Mouse (Mus musculus) CH12.LX (cell line): ENCODE measurements around the gene S100b. TPM values are rescaled to one million over a fixed set of nuclear protein-coding genes. Genes with fewer than 3 reads are reported as not detected.

Source experiments
- DNase-seq: peaks from one replicate; pipeline ENCODE4 v3.0.0-alpha.2; 2013; ENCODE audit errors: extremely low read depth
- H3K27ac ChIP-seq: 2 replicates; pipeline ENCODE4 v1.5.1; 2012; ENCODE audit warnings: low read depth, mild to moderate bottlenecking, control low read depth, moderate library complexity; ENCODE audit not compliant: insufficient read depth
- H3K27me3 ChIP-seq: replicated peaks from 2 replicates; pipeline ENCODE3; 2012; ENCODE audit warnings: inconsistent platforms
- H3K36me3 ChIP-seq, 2 experiments: replicated peaks in 1 of 2; 2 replicates each; pipeline versions ENCODE3 to v1.6.1; 2012; ENCODE audit warnings: inconsistent platforms in 1 of 2, low read length in 1 of 2, mild to moderate bottlenecking in 1 of 2, mixed read lengths in 1 of 2, moderate library complexity in 1 of 2; ENCODE audit not compliant: control insufficient read depth in 1 of 2, insufficient read depth in 1 of 2
- H3K4me1 ChIP-seq, 2 experiments: 2 replicates each; pipeline ENCODE4 v1.6.1; 2012; ENCODE audit warnings: inconsistent platforms in 1 of 2, moderate library complexity in 1 of 2; ENCODE audit not compliant: insufficient read depth in 2 of 2, control insufficient read depth in 1 of 2
- H3K4me2 ChIP-seq: 2 replicates; pipeline ENCODE4 v1.6.1; 2012; ENCODE audit warnings: low read depth, mild to moderate bottlenecking, control low read depth; ENCODE audit not compliant: poor library complexity, insufficient read depth, severe bottlenecking
- H3K4me3 ChIP-seq, 3 experiments: fragments of 150-350 bp in 1 of 3; sonication (generic) in 1 of 3; replicated peaks in 1 of 3; 2 replicates each; pipeline versions ENCODE3 to v1.5.1; 2011 to 2012; ENCODE audit warnings: low read depth in 2 of 3, low read length in 2 of 3, mild to moderate bottlenecking in 2 of 3, moderate library complexity in 2 of 3, control low read depth in 1 of 3, improper control_type of control experiment in 1 of 3, inconsistent platforms in 1 of 3, mixed read lengths in 1 of 3; ENCODE audit not compliant: poor library complexity in 1 of 3
- H3K79me2 ChIP-seq: replicated peaks from 2 replicates; pipeline ENCODE4 v1.6.1; 2012; ENCODE audit warnings: mild to moderate bottlenecking, moderate library complexity; ENCODE audit not compliant: control insufficient read depth, poor library complexity, insufficient read depth, severe bottlenecking; ENCODE audit errors: extremely low read depth
- H3K9ac ChIP-seq: 2 replicates; pipeline ENCODE4 v1.6.1; 2012; ENCODE audit warnings: low read depth, mild to moderate bottlenecking, control low read depth, moderate library complexity; ENCODE audit not compliant: insufficient read depth
- H3K9me3 ChIP-seq: replicated peaks from 2 replicates; pipeline ENCODE3; 2012; ENCODE audit warnings: low read length, inconsistent platforms, mixed read lengths
- CHD1 ChIP-seq: IDR thresholded peaks from 2 replicates; pipeline ENCODE4 v1.6.1; 2012; ENCODE audit warnings: low read depth, low read length, improper control_type of control experiment, inconsistent platforms
- CTCF ChIP-seq, 2 experiments: IDR thresholded peaks in 1 of 2; conservative IDR thresholded peaks in 1 of 2; 2 replicates each; pipeline ENCODE4 v1.5.1; 2011 to 2012; ENCODE audit warnings: low read depth in 2 of 2, low read length in 2 of 2, improper control_type of control experiment in 1 of 2, inconsistent platforms in 1 of 2, mild to moderate bottlenecking in 1 of 2, moderate library complexity in 1 of 2
- E2F4 ChIP-seq: IDR thresholded peaks from 2 replicates; pipeline ENCODE4 v1.6.1; 2011; ENCODE audit warnings: low read depth, low read length, improper control_type of control experiment; ENCODE audit not compliant: insufficient replicate concordance
- ELF1 ChIP-seq: IDR thresholded peaks from 2 replicates; pipeline ENCODE4 v1.6.1; 2014; ENCODE audit warnings: low read depth, mild to moderate bottlenecking, inconsistent platforms, low read length, improper control_type of control experiment
- GABPA ChIP-seq: IDR thresholded peaks from 2 replicates; pipeline ENCODE4 v1.6.1; 2012; ENCODE audit warnings: low read depth, low read length, improper control_type of control experiment, inconsistent platforms; ENCODE audit not compliant: insufficient replicate concordance
- IRF4 ChIP-seq: IDR thresholded peaks from 2 replicates; pipeline ENCODE4 v1.6.1; 2014; ENCODE audit warnings: low read depth, mild to moderate bottlenecking, inconsistent platforms, low read length, improper control_type of control experiment
- JUND ChIP-seq: conservative IDR thresholded peaks from 2 replicates; pipeline ENCODE4 v1.6.1; 2011; ENCODE audit warnings: low read depth, low read length, improper control_type of control experiment
- KAT2A ChIP-seq: IDR thresholded peaks from 2 replicates; pipeline ENCODE4 v1.6.1; 2012; ENCODE audit warnings: low read length, improper control_type of control experiment, inconsistent platforms; ENCODE audit not compliant: insufficient replicate concordance
- MAFK ChIP-seq: IDR thresholded peaks from 2 replicates; pipeline ENCODE4 v1.6.1; 2011; ENCODE audit warnings: low read length, improper control_type of control experiment; ENCODE audit not compliant: insufficient replicate concordance
- MAZ ChIP-seq: IDR thresholded peaks from 2 replicates; pipeline ENCODE4 v1.6.1; 2012; ENCODE audit warnings: low read depth, mild to moderate bottlenecking, inconsistent platforms, low read length, improper control_type of control experiment, moderate library complexity
- MEF2A ChIP-seq: IDR thresholded peaks from 2 replicates; pipeline ENCODE4 v1.6.1; 2014; ENCODE audit warnings: low read depth, mild to moderate bottlenecking, inconsistent platforms, low read length, improper control_type of control experiment, borderline replicate concordance
- MXI1 ChIP-seq: IDR thresholded peaks from 2 replicates; pipeline ENCODE4 v1.6.1; 2011; ENCODE audit warnings: mild to moderate bottlenecking, low read depth, low read length, improper control_type of control experiment
- MYC ChIP-seq: IDR thresholded peaks from 2 replicates; pipeline ENCODE4 v1.6.1; 2011; ENCODE audit warnings: low read depth, mild to moderate bottlenecking, improper control_type of control experiment, low read length
- NELFE ChIP-seq: IDR thresholded peaks from 2 replicates; pipeline ENCODE4 v1.6.1; 2011; ENCODE audit warnings: low read depth, low read length, improper control_type of control experiment
- NRF1 ChIP-seq: IDR thresholded peaks from 2 replicates; pipeline ENCODE4 v1.6.1; 2014; ENCODE audit warnings: low read depth, mild to moderate bottlenecking, inconsistent platforms, low read length, improper control_type of control experiment, moderate library complexity
- PAX5 ChIP-seq: IDR thresholded peaks from 2 replicates; pipeline ENCODE4 v1.6.1; 2012; ENCODE audit warnings: low read length, inconsistent platforms, mixed read lengths
- POLR2A ChIP-seq: IDR thresholded peaks from 2 replicates; pipeline ENCODE4 v1.6.1; 2011; ENCODE audit warnings: low read depth, mild to moderate bottlenecking, improper control_type of control experiment, low read length
- POLR2AphosphoS2 ChIP-seq: IDR thresholded peaks from 2 replicates; pipeline ENCODE4 v1.6.1; 2011; ENCODE audit warnings: low read depth, low read length, improper control_type of control experiment
- RAD21 ChIP-seq: IDR thresholded peaks from 2 replicates; pipeline ENCODE4 v1.6.1; 2011; ENCODE audit warnings: low read depth, mild to moderate bottlenecking, low read length, improper control_type of control experiment, moderate library complexity
- SMC3 ChIP-seq: IDR thresholded peaks from 2 replicates; pipeline ENCODE4 v1.6.1; 2011; ENCODE audit warnings: low read depth, low read length, improper control_type of control experiment
- TCF12 ChIP-seq: IDR thresholded peaks from 2 replicates; pipeline ENCODE4 v1.6.1; 2014; ENCODE audit warnings: low read depth, mild to moderate bottlenecking, inconsistent platforms, low read length, improper control_type of control experiment
- UBTF ChIP-seq: IDR thresholded peaks from 2 replicates; pipeline ENCODE4 v1.6.1; 2012; ENCODE audit warnings: low read depth, mild to moderate bottlenecking, inconsistent platforms, low read length, improper control_type of control experiment, moderate library complexity
- USF1 ChIP-seq: IDR thresholded peaks from 2 replicates; pipeline ENCODE4 v1.6.1; 2014; ENCODE audit warnings: low read depth, mild to moderate bottlenecking, inconsistent platforms, low read length, improper control_type of control experiment
- USF2 ChIP-seq: conservative IDR thresholded peaks from 2 replicates; pipeline ENCODE4 v1.6.1; 2011; ENCODE audit warnings: low read depth, low read length, improper control_type of control experiment
- ZC3H11A ChIP-seq: IDR thresholded peaks from 2 replicates; pipeline ENCODE4 v1.6.1; 2012; ENCODE audit warnings: low read depth, mild to moderate bottlenecking, inconsistent platforms, low read length, improper control_type of control experiment
- ZKSCAN1 ChIP-seq: IDR thresholded peaks from 2 replicates; pipeline ENCODE4 v1.6.1; 2012; ENCODE audit warnings: low read depth, inconsistent platforms, low read length, improper control_type of control experiment, borderline replicate concordance
- ZMIZ1 ChIP-seq: IDR thresholded peaks from 2 replicates; pipeline ENCODE4 v1.6.1; 2012; ENCODE audit warnings: low read depth, mild to moderate bottlenecking, inconsistent platforms, low read length, improper control_type of control experiment
- ZNF384 ChIP-seq: IDR thresholded peaks from 2 replicates; pipeline ENCODE4 v1.6.1; 2012; ENCODE audit warnings: low read depth, low read length, improper control_type of control experiment, inconsistent platforms
- dilution Hi-C: fragments of 300-500 bp; cut with MboI; formaldehyde crosslinking; loops from 2 replicates; pipeline ENCODE4 v1.14.3; 2020; ENCODE audit warnings: low sequenced_read_pairs; ENCODE audit not compliant: extremely low pct_unique_long_range_greater_than_20kb, extremely low pct_ligation_motif_present
- in situ Hi-C: fragments of 300-500 bp; cut with MboI; formaldehyde crosslinking; loops from 3 replicates; pipeline ENCODE4 v1.14.3; 2019; ENCODE audit warnings: low sequenced_read_pairs, low pct_ligation_motif_present, low pct_unique_long_range_greater_than_20kb, mixed read lengths
- polyA plus RNA-seq: library from polyadenylated mRNA; unstranded; fragments of >175 nt; gene quantifications from 2 replicates; pipeline ENCODE4 v1.2.1, GENCODE M21; 2012; ENCODE audit warnings: low read depth; ENCODE audit not compliant: insufficient read length
- total RNA-seq, 2 experiments: library from RNA; depleted of rRNA; stranded (reverse); fragments of 300-350 nt in 1 of 2; fragments of >200 nt in 1 of 2; gene quantifications; 2 replicates each; pipeline ENCODE4 v1.2.3; 2012 to 2014

S100b gene
- total and polyA plus RNA-seq, 3 experiments = not detected

- Histone ChIP-seq H3K4me1 (peaks cover 0 to 6% of the 10 kb centered on the region in 2 experiments; a peak in 2 of 4 replicates), H3K79me2 (no peaks in the 10 kb centered on the region), H3K4me2 (no peak overlapping the region), H3K9ac (no peak overlapping the region), H3K27ac (no peak overlapping the region), H3K27me3 (no peaks in the 10 kb centered on the region), H3K9me3 (no peaks in the 10 kb centered on the region), H3K4me3 (no peak overlapping the region), H3K36me3 (no peaks in the 10 kb centered on the region)
- in situ Hi-C loops = no loop called here
- no peak for TF ChIP-seq USF2
- no peak for TF ChIP-seq RAD21
- TF ChIP-seq CHD1 = no peak
- no peak for TF ChIP-seq CTCF (conservative IDR thresholded peaks at IDR 0.05 in 1 of 2, IDR thresholded peaks at IDR 0.05 in 1 of 2; ENCODE audit: low read depth in 2 of 2, low read length in 2 of 2)
- no peak for TF ChIP-seq ELF1
- dilution Hi-C loops = no loop called here
- no peak for DNase-seq
These were observed 2.0 kb downstream of the S100b start for GRCm38 (mm10) chr10:76255617-76256016.

GRCm38 (mm10) chr10:76257231-76257630 is 3.6 kb downstream of the S100b start:
- DNase-seq = no peak

GRCm38 (mm10) chr10:76257719-76258390 is 4.2 kb downstream of the S100b start:
- dilution Hi-C loops = no loop called here
- no peaks in the 10 kb centered on the region for H3K36me3 ChIP-seq
- no peaks in the 10 kb centered on the region for H3K79me2 ChIP-seq
- in situ Hi-C loops = no loop called here
- H3K27me3 ChIP-seq = no peaks in the 10 kb centered on the region
- no peak overlapping the region for H3K4me2 ChIP-seq
- H3K4me3 ChIP-seq = no peak overlapping the region
- H3K4me1 ChIP-seq = peaks cover 0 to 6% of the 10 kb centered on the region in 2 experiments; a peak in 2 of 4 replicates
- no peak overlapping the region for H3K9ac ChIP-seq
- H3K27ac ChIP-seq = no peak overlapping the region
- no peaks in the 10 kb centered on the region for H3K9me3 ChIP-seq
- DNase-seq = no peak
- TF ChIP-seq JUND (no peak), PAX5 (no peak), ZNF384 (no peak), UBTF (no peak), POLR2A (no peak), NELFE (no peak), POLR2AphosphoS2 (no peak), NRF1 (no peak), USF1 (no peak), MEF2A (no peak), CTCF (conservative IDR thresholded peaks at IDR 0.05 in 1 of 2, IDR thresholded peaks at IDR 0.05 in 1 of 2; ENCODE audit: low read depth in 2 of 2, low read length in 2 of 2) (no peak), TCF12 (no peak), MAFK (no peak), MXI1 (no peak), CHD1 (no peak), IRF4 (no peak)

More at GRCm38 (mm10) chr10:76257231-76257630, 3.6 kb downstream of the S100b start:
- Histone ChIP-seq H3K27me3 (no peaks in the 10 kb centered on the region), H3K4me3 (no peak overlapping the region), H3K4me2 (no peak overlapping the region), H3K4me1 (peaks cover 0 to 6% of the 10 kb centered on the region in 2 experiments; a peak in 2 of 4 replicates), H3K79me2 (no peaks in the 10 kb centered on the region), H3K27ac (no peak overlapping the region), H3K36me3 (no peaks in the 10 kb centered on the region), H3K9me3 (no peaks in the 10 kb centered on the region), H3K9ac (no peak overlapping the region)
- in situ Hi-C loops = no loop called here
- TF ChIP-seq JUND = no peak
- no peak for TF ChIP-seq ZC3H11A
- TF ChIP-seq USF2 = no peak
- no peak for TF ChIP-seq UBTF
- no peak for TF ChIP-seq ZKSCAN1
- no peak for TF ChIP-seq CHD1
- no peak for TF ChIP-seq POLR2AphosphoS2
- TF ChIP-seq MAFK = no peak
- TF ChIP-seq NELFE = no peak
- TF ChIP-seq ZNF384 = no peak
- no peak for TF ChIP-seq ZMIZ1
- TF ChIP-seq MAZ = no peak
- no peak for TF ChIP-seq GABPA
- no peak for TF ChIP-seq KAT2A
- TF ChIP-seq SMC3 = no peak
- no peak for TF ChIP-seq E2F4
- TF ChIP-seq MYC = no peak
- no peak for TF ChIP-seq ELF1
- dilution Hi-C loops = no loop called here
